Comparison of ENCODE assay signal across 8 mouse cellular contexts in genomic region chr5:144254811-144255631, GRCm38 (mm10). TPM values are rescaled to one million over a fixed set of nuclear protein-coding genes. Genes with fewer than 3 reads are reported as not detected.
DNase-seq lines count a peak whose midpoint lies in the region; ATAC-seq lines count a peak whose summit lies in the region.

No protein-coding gene starts in this region.

- peak; percentile 80 to 87 for DNase-seq in adrenal gland, adult 18-20 months (ENCODE audit: low spot score in 2 of 2)
- peak; percentile 83 for DNase-seq in embryo, embryonic 10 days (ENCODE audit: low spot score)
- DNase-seq in gastrocnemius, postnatal 10 days = peak; percentile 85
- peak; percentile 62 to 92 for DNase-seq in left cerebral cortex, postnatal 10 days (ENCODE audit: extremely low spot score in 1 of 2, low spot score in 2 of 2)
- peak; percentile 87 for DNase-seq in right cerebral cortex, postnatal 10 days (ENCODE audit: low spot score in 2 of 2)
- peak; percentile 82 to 85 for DNase-seq in urinary bladder, postnatal 4 days (ENCODE audit: low spot score in 2 of 2)

- intact Hi-C loops in left cerebral cortex, postnatal 10 days (cut with DNase I) = loop anchor here (10.0 kb wide), 1 partner anchor 120 kb away; no protein-coding TSS in a partner anchor

- ATAC-seq in inflammation-experienced regulatory T-cells, adult 6 months = peak; percentile 62
- peak; percentile 45 for ATAC-seq in megakaryocyte progenitor cell, adult 5-6 weeks (replicated peaks; ENCODE audit: poor library complexity)

RNA-seq across cellular contexts. Expression of gene Bri3, which starts 10.8 kb away (rescaled TPM):
- total RNA-seq in adrenal gland, adult 18-20 months (2021) = 100 to 1,000 TPM; 136 to 144 TPM
- total RNA-seq in gastrocnemius, postnatal 10 days (2021) = 10 to 100 TPM; 44.2 to 48.4 TPM
- polyA plus RNA-seq in inflammation-experienced regulatory T-cells, adult 6 months (2017; shearing (Covaris generic)) = 1 to 10 TPM; 2.0 to 5.2 (median 3.2) TPM
- total RNA-seq in left cerebral cortex, postnatal 10 days (2021) = 10 to 100 TPM; 58.7 to 60.6 TPM
- 23.8 and 25.6 TPM in 2 replicates for total RNA-seq in megakaryocyte progenitor cell, adult 5-6 weeks (2015)
- total RNA-seq in megakaryocyte progenitor cell, adult 5-6 weeks (2017) = 7.8 and 15.5 TPM in 2 replicates

RNA-seq across cellular contexts. Expression of gene Tecpr1, which starts 31.6 kb away (rescaled TPM):
- total RNA-seq in adrenal gland, adult 18-20 months (2021) = 100 to 1,000 TPM; 110 to 112 TPM
- 10 to 100 TPM; 17.8 to 21.3 TPM for total RNA-seq in gastrocnemius, postnatal 10 days (2021)
- 10 to 100 TPM; 74.3 to 93.5 (median 81.1) TPM for polyA plus RNA-seq in inflammation-experienced regulatory T-cells, adult 6 months (2017; shearing (Covaris generic))
- total RNA-seq in left cerebral cortex, postnatal 10 days (2021) = 10 to 100 TPM; 81.4 to 83.7 TPM
- total RNA-seq in megakaryocyte progenitor cell, adult 5-6 weeks (2015) = 2.0 and 2.3 TPM in 2 replicates
- 2.1 and 2.5 TPM in 2 replicates for total RNA-seq in megakaryocyte progenitor cell, adult 5-6 weeks (2017)

Comparison
In these comparisons a context has a peak if more than half of its experiments do, and no peak if none do; other contexts are left out.
1. Peak in every context shown above with its lines: DNase-seq and ATAC-seq.
2. RNA of gene Tecpr1, which starts 31.6 kb away (total RNA-seq): 110 to 112 TPM in adrenal gland, adult 18-20 months, 81.4 to 83.7 TPM in left cerebral cortex, postnatal 10 days and 17.8 to 21.3 TPM in gastrocnemius, postnatal 10 days; 2.0 to 2.5 TPM in megakaryocyte progenitor cell, adult 5-6 weeks; every median in the first group is over 4 times any median in the second.